Comparison of ENCODE assay signal across 12 mouse cellular contexts in genomic region chr7:45125649-45126048, GRCm38 (mm10). TPM values are rescaled to one million over a fixed set of nuclear protein-coding genes. Genes with fewer than 3 reads are reported as not detected.
DNase-seq lines count a peak whose midpoint lies in the region; ATAC-seq lines count a peak whose summit lies in the region.
"Not testable (repeated sequence)": the region's sequence is repeated elsewhere in the genome, so short reads cannot be mapped to it uniquely, and the experiment has no call there.
"Had no signal": no experiment of that assay in that cellular context is flagged by ENCODE, and none has a peak within 500 bp of the region (broad histone marks: within the 10 kb centered on the region; RNA-seq: fewer than 3 reads in every experiment).

No protein-coding gene starts in this region.

- not testable (repeated sequence) for H3K9me3 ChIP-seq in ES-E14 (ENCODE audit: control insufficient read depth, insufficient read depth, low read depth, low read length); embryonic facial prominence, embryonic 12.5 days; forebrain, embryonic 15.5 days; hindbrain, embryonic 12.5 days (replicated peaks); kidney, embryonic 16.5 days (ENCODE audit: low read length); liver, embryonic 12.5 days (replicated peaks); midbrain, embryonic 13.5 days; stomach, embryonic 15.5 days

- ATAC-seq in embryonic facial prominence, embryonic 12.5 days (ENCODE audit: insufficient number of reproducible peaks, insufficient read depth, low FRiP score, low TSS enrichment); forebrain, embryonic 15.5 days (replicated peaks); hindbrain, embryonic 12.5 days (ENCODE audit: low FRiP score); kidney, embryonic 16.5 days (ENCODE audit: low FRiP score, low TSS enrichment); liver, embryonic 12.5 days; midbrain, embryonic 13.5 days; stomach, embryonic 15.5 days (ENCODE audit: insufficient read depth, low FRiP score, low read depth): not testable (repeated sequence)

- 57% methylated on average over 5 of the region's 5 CpGs for WGBS in embryonic facial prominence, embryonic 12.5 days
- 59% methylated on average over 5 of the region's 5 CpGs for WGBS in forebrain, embryonic 15.5 days
- 52% methylated on average over 5 of the region's 5 CpGs for WGBS in hindbrain, embryonic 12.5 days
- WGBS in kidney, embryonic 16.5 days, result 68% methylated on average over 5 of the region's 5 CpGs
- WGBS in liver, embryonic 12.5 days (ENCODE audit: insufficient replicate concordance), result 53% methylated on average over 5 of the region's 5 CpGs
- 59% methylated on average over 5 of the region's 5 CpGs for WGBS in midbrain, embryonic 13.5 days
- 70% methylated on average over 5 of the region's 5 CpGs for WGBS in stomach, embryonic 15.5 days

- 0 out of 2 replicates have a peak overlapping the region, but pooled peaks have one; percentile 6 for H3K4me2 ChIP-seq in embryonic facial prominence, embryonic 12.5 days (replicated peaks)
- H3K4me2 ChIP-seq in forebrain, embryonic 15.5 days (replicated peaks), result not testable (repeated sequence)
- peak overlapping the region; percentile 44; the same call in 1 of the 2 replicates for H3K4me2 ChIP-seq in hindbrain, embryonic 12.5 days (replicated peaks)
- H3K4me2 ChIP-seq in kidney, embryonic 16.5 days (replicated peaks; ENCODE audit: low read depth, low read length), result peak overlapping the region; percentile 92
- peak overlapping the region; percentile 90 for H3K4me2 ChIP-seq in liver, embryonic 12.5 days
- 0 out of 2 replicates have a peak overlapping the region, but pooled peaks have one; percentile 55 for H3K4me2 ChIP-seq in midbrain, embryonic 13.5 days (replicated peaks)
- H3K4me2 ChIP-seq in stomach, embryonic 15.5 days, result peak overlapping the region; percentile 50

- peak overlapping the region; percentile 100; the same call in 1 of the 2 replicates for H3K9ac ChIP-seq in ES-E14 (ENCODE audit: insufficient read depth, low read depth, low read length, poor library complexity, severe bottlenecking)
- not testable (repeated sequence) for H3K9ac ChIP-seq in embryonic facial prominence, embryonic 12.5 days; forebrain, embryonic 15.5 days (replicated peaks); hindbrain, embryonic 12.5 days; stomach, embryonic 15.5 days
- peak overlapping the region; percentile 94; the same call in 1 of the 2 replicates for H3K9ac ChIP-seq in kidney, embryonic 16.5 days (replicated peaks; ENCODE audit: low read length)
- H3K9ac ChIP-seq in liver, embryonic 12.5 days, result peak overlapping the region; percentile 98
- H3K9ac ChIP-seq in midbrain, embryonic 13.5 days (replicated peaks), result peak overlapping the region; percentile 60; the same call in 1 of the 2 replicates

- H3K27ac ChIP-seq in ES-E14 (ENCODE audit: insufficient read depth, low read depth, low read length, poor library complexity, severe bottlenecking), result peak overlapping the region; percentile 96
- peak overlapping the region; percentile 94 for H3K27ac ChIP-seq in embryonic facial prominence, embryonic 12.5 days
- H3K27ac ChIP-seq in forebrain, embryonic 15.5 days (replicated peaks), result peak overlapping the region; percentile 85
- peak overlapping the region; percentile 77; the same call in 1 of the 2 replicates for H3K27ac ChIP-seq in hindbrain, embryonic 12.5 days
- H3K27ac ChIP-seq in kidney, embryonic 16.5 days (ENCODE audit: low read length), result peak overlapping the region; percentile 95
- H3K27ac ChIP-seq in liver, embryonic 12.5 days, result peak overlapping the region; percentile 95
- H3K27ac ChIP-seq in midbrain, embryonic 13.5 days, result peak overlapping the region; percentile 89
- peak overlapping the region; percentile 90 for H3K27ac ChIP-seq in stomach, embryonic 15.5 days

- H3K4me3 ChIP-seq in ES-E14 (ENCODE audit: insufficient read depth in 1 of 2, low read depth in 1 of 2, low read length in 2 of 2, poor library complexity in 1 of 2, severe bottlenecking in 1 of 2), result peak overlapping the region in 1 of 2 experiments; percentile 99; a peak in 2 of 4 replicates
- 0 out of 2 replicates have a peak overlapping the region, but pooled peaks have one; percentile 95 for H3K4me3 ChIP-seq in embryonic facial prominence, embryonic 12.5 days
- peak overlapping the region; percentile 4; the same call in 1 of the 2 replicates for H3K4me3 ChIP-seq in forebrain, embryonic 15.5 days
- H3K4me3 ChIP-seq in hindbrain, embryonic 12.5 days; stomach, embryonic 15.5 days (replicated peaks): not testable (repeated sequence)
- peak overlapping the region; percentile 6; the same call in 1 of the 2 replicates for H3K4me3 ChIP-seq in kidney, embryonic 16.5 days (ENCODE audit: low read length)
- H3K4me3 ChIP-seq in liver, embryonic 12.5 days, result peak overlapping the region; percentile 94
- H3K4me3 ChIP-seq in midbrain, embryonic 13.5 days (replicated peaks), result peak overlapping the region; percentile 11

- peaks cover 63% of the 10 kb centered on the region for H3K36me3 ChIP-seq in ES-E14 (ENCODE audit: control insufficient read depth, insufficient read depth, low read length, poor library complexity, severe bottlenecking)
- peaks cover 50% of the 10 kb centered on the region for H3K36me3 ChIP-seq in embryonic facial prominence, embryonic 12.5 days
- peaks cover 51% of the 10 kb centered on the region for H3K36me3 ChIP-seq in forebrain, embryonic 15.5 days
- H3K36me3 ChIP-seq in hindbrain, embryonic 12.5 days, result peaks cover 48% of the 10 kb centered on the region
- peaks cover 57% of the 10 kb centered on the region for H3K36me3 ChIP-seq in kidney, embryonic 16.5 days (ENCODE audit: insufficient read depth, low read length)
- peaks cover 57% of the 10 kb centered on the region for H3K36me3 ChIP-seq in liver, embryonic 12.5 days
- H3K36me3 ChIP-seq in midbrain, embryonic 13.5 days, result peaks cover 52% of the 10 kb centered on the region
- H3K36me3 ChIP-seq in stomach, embryonic 15.5 days, result peaks cover 50% of the 10 kb centered on the region

- not testable (repeated sequence) for H3K27me3 ChIP-seq in embryonic facial prominence, embryonic 12.5 days; forebrain, embryonic 15.5 days; hindbrain, embryonic 12.5 days; kidney, embryonic 16.5 days (ENCODE audit: insufficient read depth, low read length); liver, embryonic 12.5 days (replicated peaks); midbrain, embryonic 13.5 days; stomach, embryonic 15.5 days (replicated peaks)

- not testable (repeated sequence) for H3K4me1 ChIP-seq in ES-E14 (ENCODE audit: control insufficient read depth in 2 of 2, insufficient read depth in 2 of 2, low read length in 2 of 2, poor library complexity in 1 of 2)
- H3K4me1 ChIP-seq in embryonic facial prominence, embryonic 12.5 days, result peaks cover 43% of the 10 kb centered on the region
- peaks cover 61% of the 10 kb centered on the region for H3K4me1 ChIP-seq in forebrain, embryonic 15.5 days
- H3K4me1 ChIP-seq in hindbrain, embryonic 12.5 days, result peaks cover 52% of the 10 kb centered on the region
- peaks cover 53% of the 10 kb centered on the region for H3K4me1 ChIP-seq in kidney, embryonic 16.5 days (ENCODE audit: insufficient read depth, low read length)
- H3K4me1 ChIP-seq in liver, embryonic 12.5 days, result peaks cover 76% of the 10 kb centered on the region
- H3K4me1 ChIP-seq in midbrain, embryonic 13.5 days (replicated peaks), result peaks cover 64% of the 10 kb centered on the region
- H3K4me1 ChIP-seq in stomach, embryonic 15.5 days, result peaks cover 57% of the 10 kb centered on the region

- in situ Hi-C loops in ES-E14 (cut with MboI; ENCODE audit: low sequenced_read_pairs in 2 of 2, unreplicated experiment in 2 of 2), result not testable (repeated sequence)

- DNase-seq in ES-E14 (ENCODE audit: low read depth, low spot score), result not testable (repeated sequence)

RNA-seq across cellular contexts. Expression of gene Rps11, which starts 1.4 kb away (rescaled TPM):
- total RNA-seq in ES-E14 (2012; rRNA removed), result 1,746 and 1,854 TPM in 2 replicates
- polyA plus RNA-seq in embryonic facial prominence, embryonic 12.5 days (2016; fragmentation: Nextera tagmentation; extraction: Ambion mirVana), result 1,448 and 1,491 TPM in 2 replicates
- 982 and 1,055 TPM in 2 replicates for polyA plus RNA-seq in forebrain, embryonic 15.5 days (2015; fragmentation: Nextera tagmentation; extraction: Ambion mirVana)
- 982 and 1,135 TPM in 2 replicates for polyA plus RNA-seq in hindbrain, embryonic 12.5 days (2016; fragmentation: Nextera tagmentation; extraction: Ambion mirVana)
- polyA plus RNA-seq in kidney, embryonic 16.5 days (2015; fragmentation: Nextera tagmentation; extraction: Ambion mirVana), result 1,363 and 1,408 TPM in 2 replicates
- 1,421 and 1,491 TPM in 2 replicates for polyA plus RNA-seq in liver, embryonic 12.5 days (2016; fragmentation: Nextera tagmentation; extraction: Ambion mirVana)
- polyA plus RNA-seq in midbrain, embryonic 13.5 days (2015; fragmentation: Nextera tagmentation; extraction: Ambion mirVana), result 1,074 TPM in 2 replicates
- 1,420 and 1,462 TPM in 2 replicates for polyA plus RNA-seq in stomach, embryonic 15.5 days (2015; fragmentation: Nextera tagmentation; extraction: Ambion mirVana)

RNA-seq across cellular contexts. Expression of gene Rpl13a, which starts 2.9 kb away (rescaled TPM):
- 3,971 and 5,136 TPM in 2 replicates for total RNA-seq in ES-E14 (2012; rRNA removed)
- 1,339 and 1,342 TPM in 2 replicates for polyA plus RNA-seq in embryonic facial prominence, embryonic 12.5 days (2016; fragmentation: Nextera tagmentation; extraction: Ambion mirVana)
- polyA plus RNA-seq in forebrain, embryonic 15.5 days (2015; fragmentation: Nextera tagmentation; extraction: Ambion mirVana), result 890 and 969 TPM in 2 replicates
- 977 and 1,019 TPM in 2 replicates for polyA plus RNA-seq in hindbrain, embryonic 12.5 days (2016; fragmentation: Nextera tagmentation; extraction: Ambion mirVana)
- polyA plus RNA-seq in kidney, embryonic 16.5 days (2015; fragmentation: Nextera tagmentation; extraction: Ambion mirVana), result 1,083 and 1,117 TPM in 2 replicates
- polyA plus RNA-seq in liver, embryonic 12.5 days (2016; fragmentation: Nextera tagmentation; extraction: Ambion mirVana), result 1,134 and 1,149 TPM in 2 replicates
- polyA plus RNA-seq in midbrain, embryonic 13.5 days (2015; fragmentation: Nextera tagmentation; extraction: Ambion mirVana), result 838 and 877 TPM in 2 replicates
- 1,296 and 1,308 TPM in 2 replicates for polyA plus RNA-seq in stomach, embryonic 15.5 days (2015; fragmentation: Nextera tagmentation; extraction: Ambion mirVana)

RNA-seq across cellular contexts. Expression of gene Gm45713, which starts 10.4 kb away (rescaled TPM):
- 0.36 and 0.90 TPM in 2 replicates for total RNA-seq in ES-E14 (2012; rRNA removed)
- polyA plus RNA-seq in embryonic facial prominence, embryonic 12.5 days (2016; fragmentation: Nextera tagmentation; extraction: Ambion mirVana), result 0.22 and 0.27 TPM in 2 replicates
- polyA plus RNA-seq in forebrain, embryonic 15.5 days (2015; fragmentation: Nextera tagmentation; extraction: Ambion mirVana), result 0.15 TPM in 1 of 2 replicates, not detected in the other
- 0.31 TPM in 1 of 2 replicates, not detected in the other for polyA plus RNA-seq in hindbrain, embryonic 12.5 days (2016; fragmentation: Nextera tagmentation; extraction: Ambion mirVana)
- 0.18 TPM in 1 of 2 replicates, not detected in the other for polyA plus RNA-seq in kidney, embryonic 16.5 days (2015; fragmentation: Nextera tagmentation; extraction: Ambion mirVana)
- 0.27 and 0.59 TPM in 2 replicates for polyA plus RNA-seq in liver, embryonic 12.5 days (2016; fragmentation: Nextera tagmentation; extraction: Ambion mirVana)
- 0.24 TPM in 1 of 2 replicates, not detected in the other for polyA plus RNA-seq in midbrain, embryonic 13.5 days (2015; fragmentation: Nextera tagmentation; extraction: Ambion mirVana)
- polyA plus RNA-seq in stomach, embryonic 15.5 days (2015; fragmentation: Nextera tagmentation; extraction: Ambion mirVana), result 0.42 TPM in 1 of 2 replicates, not detected in the other
- total RNA-seq: heart, postnatal 36 days; layer of hippocampus, adult 18-20 months; left cerebral cortex, adult 2 months had no signal
- polyA plus RNA-seq: macrophage had no signal

RNA-seq across cellular contexts. Expression of gene Flt3l, which starts 10.6 kb away (rescaled TPM):
- total RNA-seq in ES-E14 (2012; rRNA removed), result 1.8 and 1.9 TPM in 2 replicates
- polyA plus RNA-seq in embryonic facial prominence, embryonic 12.5 days (2016; fragmentation: Nextera tagmentation; extraction: Ambion mirVana), result 0.67 and 1.1 TPM in 2 replicates
- 1.6 and 2.1 TPM in 2 replicates for polyA plus RNA-seq in forebrain, embryonic 15.5 days (2015; fragmentation: Nextera tagmentation; extraction: Ambion mirVana)
- polyA plus RNA-seq in hindbrain, embryonic 12.5 days (2016; fragmentation: Nextera tagmentation; extraction: Ambion mirVana), result 0.52 and 1.6 TPM in 2 replicates
- 0.95 and 1.9 TPM in 2 replicates for polyA plus RNA-seq in kidney, embryonic 16.5 days (2015; fragmentation: Nextera tagmentation; extraction: Ambion mirVana)
- polyA plus RNA-seq in liver, embryonic 12.5 days (2016; fragmentation: Nextera tagmentation; extraction: Ambion mirVana), result 5.1 and 5.7 TPM in 2 replicates
- polyA plus RNA-seq in midbrain, embryonic 13.5 days (2015; fragmentation: Nextera tagmentation; extraction: Ambion mirVana), result 0.82 and 1.3 TPM in 2 replicates
- 2.2 and 2.5 TPM in 2 replicates for polyA plus RNA-seq in stomach, embryonic 15.5 days (2015; fragmentation: Nextera tagmentation; extraction: Ambion mirVana)

RNA-seq across cellular contexts. Expression of gene Fcgrt, which starts 22.0 kb away (rescaled TPM):
- 10.6 and 15.1 TPM in 2 replicates for total RNA-seq in ES-E14 (2012; rRNA removed)
- polyA plus RNA-seq in embryonic facial prominence, embryonic 12.5 days (2016; fragmentation: Nextera tagmentation; extraction: Ambion mirVana), result 25.8 and 26.0 TPM in 2 replicates
- 16.6 and 17.8 TPM in 2 replicates for polyA plus RNA-seq in forebrain, embryonic 15.5 days (2015; fragmentation: Nextera tagmentation; extraction: Ambion mirVana)
- 20.2 and 21.0 TPM in 2 replicates for polyA plus RNA-seq in hindbrain, embryonic 12.5 days (2016; fragmentation: Nextera tagmentation; extraction: Ambion mirVana)
- 93.7 and 114 TPM in 2 replicates for polyA plus RNA-seq in kidney, embryonic 16.5 days (2015; fragmentation: Nextera tagmentation; extraction: Ambion mirVana)
- polyA plus RNA-seq in liver, embryonic 12.5 days (2016; fragmentation: Nextera tagmentation; extraction: Ambion mirVana), result 26.6 and 26.9 TPM in 2 replicates
- polyA plus RNA-seq in midbrain, embryonic 13.5 days (2015; fragmentation: Nextera tagmentation; extraction: Ambion mirVana), result 17.6 and 18.4 TPM in 2 replicates
- polyA plus RNA-seq in stomach, embryonic 15.5 days (2015; fragmentation: Nextera tagmentation; extraction: Ambion mirVana), result 92.1 and 94.1 TPM in 2 replicates
